Mouse (Mus musculus) testis, adult 2 months (tissue): ENCODE data around the gene Tamm41. TPM values are rescaled to one million over a fixed set of nuclear protein-coding genes. Genes with fewer than 3 reads are reported as not detected.

Experiments
- H3K27ac ChIP-seq: fragments of 200-500 bp; 2 replicates; pipeline ENCODE4 v1.5.1; 2012; ENCODE audit warnings: low read depth, low read length; ENCODE audit not compliant: control insufficient read depth, insufficient read depth
- H3K27me3 ChIP-seq: fragments of 200-500 bp; 2 replicates; pipeline ENCODE4 v1.6.1; 2012; ENCODE audit warnings: mild to moderate bottlenecking, low read length, moderate library complexity; ENCODE audit not compliant: control insufficient read depth, insufficient read depth
- H3K36me3 ChIP-seq: fragments of 200-500 bp; 2 replicates; pipeline ENCODE4 v1.6.1; 2012; ENCODE audit warnings: mild to moderate bottlenecking, low read length; ENCODE audit not compliant: control insufficient read depth, insufficient read depth
- H3K4me1 ChIP-seq: fragments of 200-500 bp; 2 replicates; pipeline ENCODE4 v1.6.1; 2012; ENCODE audit warnings: low read length; ENCODE audit not compliant: control insufficient read depth, insufficient read depth
- H3K4me3 ChIP-seq: fragments of 200-500 bp; 2 replicates; pipeline ENCODE4 v1.5.1; 2012; ENCODE audit warnings: low read depth, mild to moderate bottlenecking, low read length, moderate library complexity, mixed read lengths; ENCODE audit not compliant: control insufficient read depth
- CTCF ChIP-seq: fragments of 200-500 bp; IDR thresholded peaks from 2 replicates; pipeline ENCODE4 v1.5.1; 2012; ENCODE audit warnings: low read depth, mild to moderate bottlenecking, inconsistent platforms, low read length, moderate library complexity; ENCODE audit not compliant: control insufficient read depth, insufficient read depth, insufficient replicate concordance
- POLR2A ChIP-seq: fragments of 200-500 bp; IDR thresholded peaks from 2 replicates; pipeline ENCODE4 v1.6.1; 2012; ENCODE audit warnings: low read depth, mild to moderate bottlenecking, inconsistent platforms, low read length, moderate library complexity; ENCODE audit not compliant: control insufficient read depth
- polyA plus RNA-seq: library from polyadenylated mRNA; depleted of rRNA; stranded (reverse); fragments of >200 nt; gene quantifications from 2 replicates; pipeline ENCODE4 v1.2.3, GENCODE M21; 2012

The Tamm41 gene
- polyA plus RNA-seq, 1 experiment: 13.0 TPM

DNA sequence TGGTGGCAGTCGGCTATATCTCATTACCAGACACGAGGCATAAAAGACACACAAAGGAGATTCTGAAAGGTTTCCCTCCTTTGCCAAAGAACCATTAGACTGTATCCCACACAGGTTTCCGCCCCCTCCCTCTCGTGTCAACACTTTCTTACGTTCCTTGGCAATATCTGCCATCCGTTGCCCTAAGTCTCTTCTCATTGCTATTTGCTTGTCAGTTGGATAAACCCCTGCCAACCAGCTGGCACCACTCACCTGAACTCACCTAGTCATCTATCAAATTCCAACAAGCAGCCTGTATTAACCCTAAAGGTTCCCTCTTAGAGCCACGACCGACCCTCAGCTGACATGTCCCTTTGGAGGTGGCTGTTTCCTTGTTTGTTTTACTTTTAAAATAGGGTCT lies 72.3 kb downstream of the Tamm41 start:
- H3K4me1 ChIP-seq: peaks cover 20% of the 10 kb centered on the region
- TF ChIP-seq CTCF (no peak), POLR2A (no peak)
- no peak overlapping the region for H3K4me3 ChIP-seq
- no peak overlapping the region for H3K27ac ChIP-seq
- no peaks in the 10 kb centered on the region for H3K36me3 ChIP-seq
- no peaks in the 10 kb centered on the region for H3K27me3 ChIP-seq

DNA sequence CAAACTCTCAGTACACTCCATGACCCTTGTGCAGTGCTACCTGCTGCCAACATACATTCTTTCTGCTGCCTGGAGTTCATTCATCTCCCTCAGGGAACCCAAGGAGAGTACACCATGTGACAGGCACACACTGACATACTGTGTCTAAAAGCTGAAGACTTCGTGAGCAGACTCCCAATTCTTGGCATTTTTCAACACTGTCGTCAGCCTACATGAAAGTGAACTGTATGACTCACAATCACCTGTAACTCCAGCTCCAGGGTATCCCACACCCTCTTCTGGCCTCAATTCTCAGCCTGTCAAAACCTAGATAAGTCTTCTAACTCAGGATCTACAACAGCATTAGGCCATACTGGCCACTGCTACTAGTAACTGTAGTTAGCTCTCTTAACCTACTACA lies 73.4 kb downstream of the Tamm41 start:
- Histone ChIP-seq H3K4me3 (no peak overlapping the region), H3K27ac (no peak overlapping the region), H3K27me3 (no peaks in the 10 kb centered on the region), H3K36me3 (no peaks in the 10 kb centered on the region), H3K4me1 (peaks cover 10% of the 10 kb centered on the region)
- no peak for TF ChIP-seq CTCF
- TF ChIP-seq POLR2A: no peak

- TF ChIP-seq POLR2A (no peak), CTCF (no peak)
- H3K27ac ChIP-seq: no peak overlapping the region
- no peaks in the 10 kb centered on the region for H3K27me3 ChIP-seq
These were observed 74.0 kb downstream of the Tamm41 start for GRCm38 (mm10) chr6:114963636-114964035.

DNA sequence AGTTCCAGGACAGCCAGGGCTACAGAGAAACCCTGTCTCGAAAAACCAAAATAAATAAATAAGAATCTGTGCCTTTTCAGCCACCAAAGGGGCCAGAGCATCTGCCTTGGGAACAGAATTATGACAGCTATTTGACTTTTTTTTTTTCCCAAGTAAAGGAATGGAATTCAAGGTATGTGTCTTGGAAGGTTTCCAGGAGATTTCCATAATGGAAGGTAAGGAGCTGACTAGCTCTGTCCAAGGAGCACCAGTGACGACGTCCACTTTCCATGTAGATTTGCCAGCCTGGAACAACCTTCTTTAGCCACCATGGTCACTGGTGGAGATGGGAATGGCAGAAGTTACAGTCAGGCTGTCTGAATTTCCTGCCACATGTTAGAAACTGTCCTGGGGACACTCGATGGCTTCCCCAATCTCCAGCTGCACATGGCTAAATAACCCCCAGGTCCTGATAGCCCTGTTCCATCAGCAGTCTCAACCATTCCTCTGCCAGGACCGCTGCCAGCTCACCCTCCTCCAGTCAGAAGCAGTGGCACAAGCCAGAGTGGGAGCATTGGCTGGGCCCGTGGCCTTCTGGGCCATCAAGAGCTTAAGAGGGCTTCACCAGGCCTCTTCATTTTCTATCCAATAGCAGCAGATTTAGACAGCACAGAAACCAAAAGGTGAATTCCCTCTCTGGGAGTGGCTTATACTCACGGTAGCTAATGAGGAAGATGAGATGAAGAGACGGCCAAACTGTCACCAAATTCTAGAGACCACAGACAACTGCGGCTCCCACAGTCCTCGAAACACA lies 76.2 kb downstream of the Tamm41 start:
- Histone ChIP-seq H3K27ac (no peak overlapping the region), H3K4me1 (no peaks in the 10 kb centered on the region), H3K4me3 (no peak overlapping the region), H3K27me3 (no peaks in the 10 kb centered on the region), H3K36me3 (no peaks in the 10 kb centered on the region)
- TF ChIP-seq CTCF (no peak), POLR2A (no peak)

More at GRCm38 (mm10) chr6:114963636-114964035, 74.0 kb downstream of the Tamm41 start:
- no peaks in the 10 kb centered on the region for H3K36me3 ChIP-seq
- H3K4me1 ChIP-seq: peaks cover 6% of the 10 kb centered on the region
- H3K4me3 ChIP-seq: no peak overlapping the region

GRCm38 (mm10) chr6:114959012-114959398 lies 78.7 kb downstream of the Tamm41 start:
- no peak overlapping the region for H3K4me3 ChIP-seq
- H3K27ac ChIP-seq: no peak overlapping the region
- TF ChIP-seq CTCF: no peak
- TF ChIP-seq POLR2A: no peak
- H3K27me3 ChIP-seq: no peaks in the 10 kb centered on the region
- H3K36me3 ChIP-seq: no peaks in the 10 kb centered on the region
- H3K4me1 ChIP-seq: no peaks in the 10 kb centered on the region

DNA sequence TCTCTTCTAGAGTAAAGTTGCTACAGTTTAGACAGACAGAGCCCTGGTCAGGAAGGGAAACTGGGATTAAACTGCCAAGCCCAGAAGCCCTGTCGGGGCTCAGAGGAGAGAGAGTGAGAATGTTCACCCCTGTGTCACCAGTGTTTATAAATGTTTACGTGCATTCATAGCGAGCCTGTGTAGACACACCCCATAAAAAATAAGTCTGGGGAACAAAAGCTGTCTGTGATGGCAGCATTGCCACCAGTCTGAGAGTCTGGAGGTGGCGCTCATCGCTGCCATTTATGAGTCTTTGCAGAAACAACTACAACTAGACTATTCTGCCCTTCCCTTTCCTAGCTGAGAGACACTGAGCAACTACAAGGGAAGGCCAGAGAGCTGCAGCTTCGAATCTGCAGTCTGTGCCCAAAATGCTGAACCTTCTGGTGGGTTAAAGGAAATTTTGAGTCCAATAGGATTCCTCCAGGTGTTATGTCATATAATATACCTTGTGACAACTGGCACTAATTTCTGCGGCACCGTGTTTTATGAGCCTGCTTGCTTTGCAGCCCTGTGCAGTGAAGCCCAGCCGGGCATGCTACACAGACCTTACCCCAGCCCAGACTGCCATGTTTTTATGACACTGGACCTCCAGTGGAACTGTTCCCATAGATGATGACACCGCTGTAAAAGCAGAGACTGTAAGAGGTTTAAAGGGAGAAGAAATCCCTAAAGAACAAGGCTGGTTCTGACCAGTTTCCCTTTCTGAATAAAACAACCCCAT lies 79.2 kb downstream of the Tamm41 start:
- H3K36me3 ChIP-seq: no peaks in the 10 kb centered on the region
- H3K4me3 ChIP-seq: no peak overlapping the region
- no peak for TF ChIP-seq POLR2A
- no peak for TF ChIP-seq CTCF
- no peaks in the 10 kb centered on the region for H3K27me3 ChIP-seq
- H3K4me1 ChIP-seq: no peaks in the 10 kb centered on the region
- H3K27ac ChIP-seq: no peak overlapping the region

GRCm38 (mm10) chr6:114957756-114958155 lies 79.9 kb downstream of the Tamm41 start:
- H3K27ac ChIP-seq: no peak overlapping the region
- H3K4me1 ChIP-seq: no peaks in the 10 kb centered on the region
- no peaks in the 10 kb centered on the region for H3K27me3 ChIP-seq
- no peaks in the 10 kb centered on the region for H3K36me3 ChIP-seq
- no peak overlapping the region for H3K4me3 ChIP-seq
- TF ChIP-seq POLR2A (no peak), CTCF (no peak)
